Mouse (Mus musculus): ENCODE measurements at regions not wholly inside any gene's neighbourhood (a gene's known extent, or its start where the extent isn't known, plus 50 kb on each side); places are given as distances from the start of the nearest gene placed in this dataset.

- TF ChIP-seq ZNF384 (IDR thresholded peaks at IDR 0.05; ENCODE audit: low read depth, low read length) (no peak), HCFC1 (IDR thresholded peaks at IDR 0.05; ENCODE audit: borderline replicate concordance, insufficient read depth, low read length) (no peak)
Observed at GRCm38 (mm10) chr2:10311719-10312118, 58.6 kb upstream of the Sfmbt2 start.

All from ES-E14 (cell line).